ENCODE assay signal across 25 mouse cellular contexts in the genomic region with DNA sequence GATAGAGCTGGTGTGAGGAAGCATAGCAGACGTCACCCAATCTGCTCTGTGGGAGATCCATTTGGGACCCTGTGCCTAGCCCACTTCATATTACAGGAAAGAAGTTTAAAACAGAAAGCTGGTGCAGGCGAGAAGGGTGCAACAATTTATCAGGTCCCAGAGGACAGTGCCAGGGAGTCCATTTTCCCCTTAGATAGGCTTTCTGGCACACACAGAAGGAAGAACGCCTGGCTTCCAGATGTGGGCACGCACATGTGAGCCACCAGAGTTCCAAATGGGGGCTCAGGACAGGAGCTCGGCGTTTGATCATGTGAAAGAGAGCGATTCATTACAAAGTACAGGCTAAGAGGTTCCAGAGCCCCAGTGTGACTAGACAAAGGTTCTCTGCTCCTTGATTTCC. TPM values are rescaled to one million over a fixed set of nuclear protein-coding genes. Genes with fewer than 3 reads are reported as not detected.
DNase-seq lines count a peak whose midpoint lies in the region; ATAC-seq lines count a peak whose summit lies in the region.
"Had no signal": no experiment of that assay in that cellular context is flagged by ENCODE, and none has a peak within 500 bp of the region (broad histone marks: within the 10 kb centered on the region; RNA-seq: fewer than 3 reads in every experiment).

No protein-coding gene starts in this region.

- H3K27me3 ChIP-seq in embryonic facial prominence, embryonic 10.5 days (replicated peaks; ENCODE audit: low read depth, poor library complexity, severe bottlenecking) = peaks cover 49% of the 10 kb centered on the region
- peaks cover 11% of the 10 kb centered on the region; the same call in 1 of the 2 replicates for H3K27me3 ChIP-seq in forebrain, embryonic 15.5 days
- peaks cover 12% of the 10 kb centered on the region for H3K27me3 ChIP-seq in forebrain, embryonic 14.5 days (replicated peaks; ENCODE audit: control insufficient read depth, insufficient read depth, low read length)

- peaks cover 19% of the 10 kb centered on the region for H3K4me1 ChIP-seq in embryonic facial prominence, embryonic 10.5 days
- 0 out of 2 replicates have a peak, but pooled peaks cover 3% of the 10 kb centered on the region for H3K4me1 ChIP-seq in forebrain, embryonic 15.5 days
- no peaks in the 10 kb centered on the region for H3K4me1 ChIP-seq in forebrain, embryonic 14.5 days (ENCODE audit: control insufficient read depth, insufficient read depth, low read length)

- H3K4me2 ChIP-seq in forebrain, embryonic 15.5 days (replicated peaks) = no peak overlapping the region
- no peak overlapping the region for H3K4me2 ChIP-seq in forebrain, embryonic 14.5 days (ENCODE audit: low read length)
- H3K4me2 ChIP-seq: embryonic facial prominence, embryonic 15.5 days; heart, embryonic 13.5 days; hindbrain, embryonic 14.5 days had no signal

- H3K9ac ChIP-seq in forebrain, embryonic 15.5 days (replicated peaks) = no peak overlapping the region
- no peak overlapping the region for H3K9ac ChIP-seq in forebrain, embryonic 14.5 days (ENCODE audit: low read length)
- H3K9ac ChIP-seq: embryonic facial prominence, embryonic 15.5 days; heart, embryonic 13.5 days; hindbrain, embryonic 14.5 days had no signal

- WGBS in embryonic facial prominence, embryonic 10.5 days = 63% methylated on average over 7 of the region's 7 CpGs
- 80% methylated on average over 7 of the region's 7 CpGs for WGBS in forebrain, embryonic 15.5 days
- 76% methylated on average over 7 of the region's 7 CpGs for WGBS in forebrain, embryonic 14.5 days

- no peaks in the 10 kb centered on the region for H3K9me3 ChIP-seq in embryonic facial prominence, embryonic 10.5 days
- H3K9me3 ChIP-seq in forebrain, embryonic 15.5 days = no peaks in the 10 kb centered on the region
- no peaks in the 10 kb centered on the region for H3K9me3 ChIP-seq in forebrain, embryonic 14.5 days (replicated peaks; ENCODE audit: control insufficient read depth, low read length)
- H3K9me3 ChIP-seq: embryonic facial prominence, embryonic 15.5 days; heart, embryonic 13.5 days had no signal

- no peak overlapping the region for H3K27ac ChIP-seq in embryonic facial prominence, embryonic 10.5 days (replicated peaks)
- no peak overlapping the region for H3K27ac ChIP-seq in forebrain, embryonic 15.5 days (replicated peaks)
- no peak overlapping the region for H3K27ac ChIP-seq in forebrain, embryonic 14.5 days (ENCODE audit: low read depth, low read length)
- H3K27ac ChIP-seq: embryonic facial prominence, embryonic 15.5 days; heart, embryonic 13.5 days; hindbrain, embryonic 14.5 days; hindbrain, postnatal 0 days had no signal

- ATAC-seq in forebrain, embryonic 15.5 days (replicated peaks) = no peak
- ATAC-seq in forebrain, embryonic 14.5 days = no peak
- ATAC-seq: forebrain, embryonic 16.5 days; hindbrain, postnatal 0 days; inflammation-experienced regulatory T-cells, adult 6 months; intestine, embryonic 16.5 days had no signal

- peak; percentile 29 for DNase-seq in embryo, embryonic 11 days
- DNase-seq in embryo, embryonic 9.5 days (ENCODE audit: extremely low spot score) = no peak
- DNase-seq in embryonic facial prominence, embryonic 10.5 days (ENCODE audit: low spot score) = peak; percentile 39
- peak; percentile 41 for DNase-seq in forelimb bud, embryonic 11.5 days (ENCODE audit: low read depth, low spot score)
- DNase-seq in forebrain, embryonic 14.5 days (ENCODE audit: low spot score) = no peak
- DNase-seq: adrenal gland, adult 2 months; adrenal gland, postnatal 14 days; B cell, adult 2 months; cerebellum, adult 11 months; cerebellum, adult 2 months; cerebellum, adult 9-11 months; cerebellum, postnatal 25 days; gastrocnemius, postnatal 25 days; heart, adult 18-20 months; heart, postnatal 14 days; heart, postnatal 4 days; kidney, adult 18-20 months had no signal

- no peak overlapping the region for H3K4me3 ChIP-seq in embryonic facial prominence, embryonic 10.5 days
- H3K4me3 ChIP-seq in forebrain, embryonic 15.5 days = no peak overlapping the region
- H3K4me3 ChIP-seq in forebrain, embryonic 14.5 days (ENCODE audit: low read depth, low read length) = no peak overlapping the region
- H3K4me3 ChIP-seq: embryonic facial prominence, embryonic 15.5 days; heart, embryonic 13.5 days had no signal

- H3K36me3 ChIP-seq in embryonic facial prominence, embryonic 10.5 days (replicated peaks) = no peaks in the 10 kb centered on the region
- H3K36me3 ChIP-seq in forebrain, embryonic 15.5 days = no peaks in the 10 kb centered on the region
- H3K36me3 ChIP-seq in forebrain, embryonic 14.5 days (ENCODE audit: control insufficient read depth, insufficient read depth, low read length) = no peaks in the 10 kb centered on the region
- H3K36me3 ChIP-seq: embryonic facial prominence, embryonic 15.5 days; heart, embryonic 13.5 days had no signal

RNA-seq across cellular contexts. Expression of gene Ets1, which starts 3.8 kb away (rescaled TPM):
- 34.0 and 38.6 TPM in 2 replicates for polyA plus RNA-seq in embryonic facial prominence, embryonic 10.5 days (2016; fragmentation: Nextera tagmentation; extraction: Ambion mirVana)
- polyA plus RNA-seq in forebrain, embryonic 15.5 days (2015; fragmentation: Nextera tagmentation; extraction: Ambion mirVana) = 18.9 and 20.3 TPM in 2 replicates
- 14.5 and 18.1 TPM in 2 replicates for polyA plus RNA-seq in forebrain, embryonic 14.5 days (2014; fragmentation: Nextera tagmentation; extraction: Ambion mirVana)

Comparison
In these comparisons a context has a peak if more than half of its experiments do, and no peak if none do; other contexts are left out.
1. DNase-seq: peak in embryo, embryonic 11 days (single experiment), embryonic facial prominence, embryonic 10.5 days (single experiment) and forelimb bud, embryonic 11.5 days (single experiment); none in embryo, embryonic 9.5 days (single experiment) and forebrain, embryonic 14.5 days (single experiment).